Mouse (Mus musculus) thymus, adult 2 months (tissue): ENCODE results near the gene Myo9b. TPM values are rescaled to one million over a fixed set of nuclear protein-coding genes. Genes with fewer than 3 reads are reported as not detected.

ENCODE experiments used
- DNase-seq: peaks from one replicate; pipeline ENCODE4 v3.0.0; 2021
- H3K27ac ChIP-seq: fragments of 200-500 bp; 2 replicates; pipeline ENCODE4 v1.5.1; 2012; ENCODE audit warnings: low read length, control low read depth; ENCODE audit not compliant: control insufficient read depth, insufficient read depth
- H3K27me3 ChIP-seq: fragments of 200-500 bp; 2 replicates; pipeline ENCODE4 v1.6.1; 2012; ENCODE audit warnings: mild to moderate bottlenecking, low read length, moderate library complexity, mixed read lengths; ENCODE audit not compliant: control insufficient read depth, insufficient read depth
- H3K36me3 ChIP-seq: fragments of 200-500 bp; 2 replicates; pipeline ENCODE4 v1.6.1; 2012; ENCODE audit warnings: mild to moderate bottlenecking, low read length, moderate library complexity; ENCODE audit not compliant: control insufficient read depth, insufficient read depth
- H3K4me1 ChIP-seq: fragments of 200-500 bp; replicated peaks from 2 replicates; pipeline ENCODE4 v1.6.1; 2012; ENCODE audit warnings: low read length; ENCODE audit not compliant: control insufficient read depth, insufficient read depth
- H3K4me3 ChIP-seq: fragments of 200-500 bp; 2 replicates; pipeline ENCODE4 v1.5.1; 2012; ENCODE audit warnings: mild to moderate bottlenecking, low read length, control low read depth, moderate library complexity; ENCODE audit not compliant: control insufficient read depth, insufficient read depth
- CTCF ChIP-seq: fragments of 200-500 bp; IDR thresholded peaks from 2 replicates; pipeline ENCODE4 v1.5.1; 2012; ENCODE audit warnings: mild to moderate bottlenecking, control low read depth, low read length, moderate library complexity, borderline replicate concordance; ENCODE audit not compliant: control insufficient read depth, poor library complexity, insufficient read depth; ENCODE audit errors: extremely low read depth
- POLR2A ChIP-seq: fragments of 200-500 bp; IDR thresholded peaks from 2 replicates; pipeline ENCODE4 v1.6.1; 2012; ENCODE audit warnings: mild to moderate bottlenecking, low read length, control low read depth, moderate library complexity; ENCODE audit not compliant: control insufficient read depth, poor library complexity, insufficient read depth; ENCODE audit errors: extremely low read depth
- WGBS: fragments of 180-500 bp; shearing (Covaris S2); methylation state at CpG from one replicate; pipeline ENCODE4 v1.1.7; 2018; 5-methylcytosine and 5-hydroxymethylcytosine counted together
- polyA plus RNA-seq: library from polyadenylated mRNA; depleted of rRNA; stranded (reverse); fragments of >200 nt; gene quantifications from 2 replicates; pipeline ENCODE4 v1.2.3, GENCODE M21; 2012

Gene Myo9b
- polyA plus RNA-seq, 1 experiment: 82.5 TPM

DNA sequence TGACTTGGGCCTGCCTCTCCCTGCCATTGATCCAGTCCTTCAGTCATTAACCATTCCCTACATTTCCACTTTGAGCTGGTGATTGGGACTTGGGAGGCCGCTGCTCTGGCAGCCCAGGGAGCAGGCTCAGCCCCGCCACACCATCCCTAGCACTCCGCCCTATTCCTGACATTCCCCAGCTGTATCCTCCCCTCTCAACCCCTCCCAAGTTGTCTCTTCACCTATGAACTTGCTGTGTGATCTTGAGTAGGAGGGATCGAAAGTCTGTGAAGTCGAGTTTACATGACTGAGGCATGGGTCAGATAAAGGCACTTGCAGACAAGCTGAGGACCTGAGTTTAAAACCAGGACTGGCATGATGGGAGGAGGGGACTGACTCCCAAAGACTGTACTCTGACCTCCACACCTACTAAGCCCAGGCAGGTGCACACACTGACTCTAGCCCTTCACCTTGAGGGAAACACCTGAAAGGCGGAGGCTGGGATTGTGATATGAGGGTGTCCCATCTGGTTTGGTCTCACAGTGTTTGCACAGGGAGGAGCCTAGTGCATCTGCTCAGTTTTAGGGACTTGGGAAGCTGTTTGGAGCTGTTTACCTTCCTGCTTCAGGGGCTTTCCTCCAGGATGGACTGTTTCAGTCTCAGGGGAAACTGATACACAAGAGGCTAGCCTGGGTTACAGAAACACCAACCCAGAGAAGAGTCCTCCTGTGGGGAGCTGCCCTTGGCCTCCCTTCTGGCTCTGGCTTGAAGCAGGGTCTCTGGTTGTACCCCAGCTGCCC lies 130.8 kb downstream of the Myo9b start:
- Histone ChIP-seq H3K27me3 (no peaks in the 10 kb centered on the region), H3K4me3 (no peak overlapping the region), H3K36me3 (peaks cover 6% of the 10 kb centered on the region; the same call in 1 of the 2 replicates), H3K4me1 (peaks cover 15% of the 10 kb centered on the region), H3K27ac (no peak overlapping the region)
- WGBS: 93% methylated on average over 6 of the region's 6 CpGs
- DNase-seq: no peak
- TF ChIP-seq CTCF (no peak), POLR2A (no peak)

DNA sequence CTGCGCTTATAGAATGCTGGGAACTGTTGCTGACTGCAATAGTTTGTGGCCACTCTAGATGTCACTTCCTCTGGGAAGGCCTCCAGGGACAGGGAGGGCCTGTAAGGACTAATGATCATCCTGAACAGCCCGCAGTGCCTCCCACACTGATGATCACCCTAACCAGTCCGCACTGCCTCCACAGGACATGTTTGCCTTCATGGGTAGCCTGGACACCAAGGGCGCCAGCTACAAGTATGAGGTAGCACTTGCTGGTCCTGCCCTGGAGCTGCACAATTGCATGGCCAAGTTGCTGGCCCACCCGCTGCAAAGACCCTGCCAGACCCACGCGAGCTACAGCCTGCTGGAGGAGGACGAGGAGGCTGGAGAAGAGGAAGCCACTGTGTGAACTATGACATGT lies 131.5 kb downstream of the Myo9b start:
- 94% methylated on average over 8 of the region's 8 CpGs for WGBS

DNA sequence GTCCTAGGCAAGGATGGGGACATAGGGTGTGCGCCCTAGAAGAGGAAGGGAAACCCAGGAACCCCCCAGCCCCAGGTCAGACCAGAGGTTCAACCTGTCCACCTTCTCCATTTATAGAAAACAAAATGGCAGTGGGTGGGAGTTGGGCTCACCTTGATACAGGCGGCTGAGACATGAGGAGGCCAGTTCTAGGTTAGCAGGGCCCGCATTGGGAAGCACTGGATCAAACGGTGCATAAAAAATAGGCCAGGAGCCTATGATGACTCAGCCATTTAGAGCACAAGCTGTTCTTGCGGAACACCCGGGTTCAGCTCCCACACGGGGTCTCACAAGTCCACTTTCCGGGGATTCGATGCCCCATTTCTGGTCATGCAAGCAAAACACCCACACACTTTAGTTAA lies 132.4 kb downstream of the Myo9b start:
- DNase-seq: no peak
- H3K4me3 ChIP-seq: no peak overlapping the region
- H3K36me3 ChIP-seq: peaks cover 5% of the 10 kb centered on the region; the same call in 1 of the 2 replicates
- peaks cover 15% of the 10 kb centered on the region for H3K4me1 ChIP-seq
- TF ChIP-seq POLR2A (no peak), CTCF (no peak)
- H3K27ac ChIP-seq: no peak overlapping the region
- WGBS: 78% methylated on average over 9 of the region's 9 CpGs
- no peaks in the 10 kb centered on the region for H3K27me3 ChIP-seq

More for the DNA sequence above, 131.5 kb downstream of the Myo9b start:
- H3K4me3 ChIP-seq: no peak overlapping the region
- no peak overlapping the region for H3K27ac ChIP-seq
- TF ChIP-seq CTCF: no peak
- no peak for TF ChIP-seq POLR2A
- H3K27me3 ChIP-seq: no peaks in the 10 kb centered on the region
- peaks cover 15% of the 10 kb centered on the region for H3K4me1 ChIP-seq
- DNase-seq: no peak
- H3K36me3 ChIP-seq: no peaks in the 10 kb centered on the region; the same call in 1 of the 2 replicates

DNA sequence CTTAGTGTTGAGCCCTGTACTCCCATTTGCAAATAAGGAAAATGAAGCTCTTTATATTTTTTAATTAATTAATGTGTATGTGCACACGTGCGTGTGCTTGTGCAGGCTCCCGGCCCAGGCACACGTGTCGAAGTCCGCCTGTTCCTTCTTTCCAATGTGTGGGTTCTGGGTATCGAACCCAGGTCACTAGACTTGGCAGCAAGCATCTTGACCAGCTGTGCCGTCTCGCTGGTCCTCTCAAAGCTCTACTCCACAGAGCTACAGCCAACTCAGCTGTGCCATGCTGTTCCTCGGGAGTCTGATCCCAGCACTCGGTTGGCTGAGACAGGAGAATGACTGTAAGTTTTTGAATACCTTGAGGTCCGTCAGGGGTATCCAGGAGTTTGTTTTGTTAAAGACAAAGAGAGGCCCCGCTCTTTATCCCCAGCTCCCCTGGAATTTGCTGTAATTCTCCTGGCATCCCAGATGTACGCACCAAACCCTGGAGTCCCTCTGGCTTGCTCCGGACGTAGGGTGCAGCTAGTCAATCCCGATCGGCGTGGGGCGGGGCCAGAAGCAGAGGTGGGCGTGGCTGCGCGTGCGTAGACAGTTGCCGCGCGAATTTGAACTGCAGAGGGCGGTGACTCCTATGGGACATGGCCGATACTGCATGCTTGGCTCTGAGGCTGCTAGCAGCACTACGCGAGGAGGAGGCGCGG lies 133.0 kb downstream of the Myo9b start, which contains the start of gene Ankle1:
Gene Ankle1, plus strand, starts transcription at position 610 of the 698 bp plus-strand sequence.
- H3K4me3 ChIP-seq: peak within 1 kb of the TSS; percentile 51
- TF ChIP-seq POLR2A (peak; percentile 57; the same call in 1 of the 2 replicates), CTCF (peak; percentile 56; the same call in 1 of the 2 replicates)
- no peaks in the 10 kb centered on the region for H3K27me3 ChIP-seq
- peaks cover 5% of the 10 kb centered on the region; the same call in 1 of the 2 replicates for H3K36me3 ChIP-seq
- peaks cover 15% of the 10 kb centered on the region for H3K4me1 ChIP-seq
- 15% methylated on average over 33 of the region's 33 CpGs for WGBS
- DNase-seq: peak; percentile 98
- no peak within 1 kb of the TSS for H3K27ac ChIP-seq

DNA sequence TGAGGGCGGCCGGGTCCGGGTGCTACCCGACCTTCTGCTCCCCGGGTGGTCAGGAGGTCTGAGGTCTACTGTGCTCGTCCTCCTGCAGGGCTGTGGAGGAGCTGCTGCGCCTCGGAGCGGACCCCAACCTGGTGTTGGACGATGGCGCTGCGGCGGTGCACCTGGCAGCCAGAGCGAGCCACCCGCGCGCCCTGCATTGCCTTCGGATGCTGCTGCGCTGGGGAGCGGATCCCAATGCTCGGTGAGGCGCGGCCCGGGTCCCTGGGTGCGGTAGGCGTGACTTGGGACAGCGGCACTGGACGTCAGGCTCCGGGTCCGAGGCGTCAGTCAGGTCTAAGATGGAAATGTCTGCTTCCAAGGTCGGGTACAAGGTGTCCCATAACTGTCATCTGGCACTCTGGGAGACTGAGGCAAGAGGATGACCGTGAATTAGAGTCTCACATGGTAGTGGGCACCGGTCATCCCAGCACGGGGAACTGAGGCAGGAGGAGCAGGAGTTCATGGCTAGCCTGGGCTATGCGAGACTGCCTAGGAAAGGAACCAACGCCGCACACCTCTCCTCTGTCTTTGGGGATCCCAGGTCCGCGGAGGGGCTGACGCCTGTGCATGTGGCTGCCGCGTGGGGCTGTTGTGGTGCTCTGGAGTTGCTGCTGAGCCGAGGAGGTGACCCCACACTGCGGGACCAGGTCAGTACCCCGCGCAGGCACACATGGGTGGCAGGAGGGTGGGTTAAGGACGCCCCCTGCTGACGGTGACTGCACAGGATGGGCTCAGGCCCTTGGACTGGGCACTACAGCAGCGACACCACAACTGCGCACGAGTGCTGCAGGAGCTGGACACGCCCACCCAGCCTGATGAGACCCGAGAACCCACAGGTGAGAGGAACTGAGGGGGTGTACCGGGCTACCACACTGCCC lies 133.8 kb downstream of the Myo9b start:
- H3K36me3 ChIP-seq: peaks cover 5% of the 10 kb centered on the region; the same call in 1 of the 2 replicates
- peaks cover 17% of the 10 kb centered on the region for H3K4me1 ChIP-seq
- no peaks in the 10 kb centered on the region for H3K27me3 ChIP-seq
- H3K27ac ChIP-seq: no peak overlapping the region
- peak overlapping the region; percentile 51 for H3K4me3 ChIP-seq
- WGBS: under 1% methylated on average over 55 of the region's 55 CpGs
- peak; percentile 64 for DNase-seq
- TF ChIP-seq POLR2A: no peak
- TF ChIP-seq CTCF: peak; percentile 65; the same call in 1 of the 2 replicates
